ENCODE assay signal across 11 mouse cellular contexts in genomic region chr10:84143674-84144343, GRCm38 (mm10).
DNase-seq lines count a peak whose midpoint lies in the region; ATAC-seq lines count a peak whose summit lies in the region.
"Had no signal": no experiment of that assay in that cellular context is flagged by ENCODE, and none has a peak within 500 bp of the region (broad histone marks: within the 10 kb centered on the region; RNA-seq: fewer than 3 reads in every experiment).

No protein-coding gene starts in this region.

- intact Hi-C loops in heart, postnatal 36 days (cut with DNase I) = no loop called here

- WGBS in kidney, embryonic 16.5 days = 17% methylated on average over 5 of the region's 5 CpGs
- 55% methylated on average over 5 of the region's 5 CpGs for WGBS in embryonic facial prominence, embryonic 10.5 days

- H3K4me3 ChIP-seq in kidney, embryonic 16.5 days (ENCODE audit: low read length) = no peak overlapping the region
- H3K4me3 ChIP-seq in embryonic facial prominence, embryonic 10.5 days = no peak overlapping the region
- H3K4me3 ChIP-seq: hindbrain, embryonic 15.5 days; left cerebral cortex, adult 2 months had no signal

- no peak overlapping the region for H3K27ac ChIP-seq in kidney, embryonic 16.5 days (ENCODE audit: low read length)
- peak overlapping the region; percentile 35; the same call in 1 of the 2 replicates for H3K27ac ChIP-seq in embryonic facial prominence, embryonic 10.5 days (replicated peaks)
- H3K27ac ChIP-seq: hindbrain, embryonic 15.5 days; left cerebral cortex, adult 2 months had no signal

- no peak overlapping the region for H3K4me2 ChIP-seq in kidney, embryonic 16.5 days (replicated peaks; ENCODE audit: low read depth, low read length)
- H3K4me2 ChIP-seq: hindbrain, embryonic 15.5 days had no signal

- ATAC-seq in kidney, embryonic 16.5 days (ENCODE audit: low FRiP score, low TSS enrichment) = no peak; the same call in 1 of the 2 replicates
- peak; percentile 41 for ATAC-seq in megakaryocyte, adult 5-6 weeks (ENCODE audit: poor library complexity, severe bottlenecking)

- H3K27me3 ChIP-seq in kidney, embryonic 16.5 days (ENCODE audit: insufficient read depth, low read length) = no peaks in the 10 kb centered on the region
- H3K27me3 ChIP-seq in embryonic facial prominence, embryonic 10.5 days (replicated peaks; ENCODE audit: low read depth, poor library complexity, severe bottlenecking) = no peaks in the 10 kb centered on the region
- H3K27me3 ChIP-seq: hindbrain, embryonic 15.5 days had no signal

- peaks cover 10% of the 10 kb centered on the region; the same call in 1 of the 2 replicates for H3K4me1 ChIP-seq in kidney, embryonic 16.5 days (ENCODE audit: insufficient read depth, low read length)
- peaks cover 15% of the 10 kb centered on the region for H3K4me1 ChIP-seq in embryonic facial prominence, embryonic 10.5 days
- H3K4me1 ChIP-seq: hindbrain, embryonic 15.5 days had no signal

- DNase-seq in kidney, adult 11 months = peak; percentile 19
- DNase-seq in embryonic facial prominence, embryonic 10.5 days (ENCODE audit: low spot score) = peak; percentile 25
- DNase-seq in heart, postnatal 36 days = peak; percentile 26 to 33
- no peak for DNase-seq in retina, embryonic 14.5 days (ENCODE audit: low spot score)
- DNase-seq in T-cell, adult 2 months (ENCODE audit: low spot score) = no peak
- no peak for DNase-seq in layer of hippocampus, postnatal 14 days (ENCODE audit: low spot score in 2 of 2)
- DNase-seq: spleen, adult 18-20 months had no signal

- no peaks in the 10 kb centered on the region for H3K9me3 ChIP-seq in kidney, embryonic 16.5 days (ENCODE audit: low read length)
- H3K9me3 ChIP-seq in embryonic facial prominence, embryonic 10.5 days = no peaks in the 10 kb centered on the region
- H3K9me3 ChIP-seq: hindbrain, embryonic 15.5 days had no signal

- no peaks in the 10 kb centered on the region for H3K36me3 ChIP-seq in kidney, embryonic 16.5 days (ENCODE audit: insufficient read depth, low read length)
- H3K36me3 ChIP-seq in embryonic facial prominence, embryonic 10.5 days (replicated peaks) = no peaks in the 10 kb centered on the region
- H3K36me3 ChIP-seq: hindbrain, embryonic 15.5 days had no signal

- H3K9ac ChIP-seq in kidney, embryonic 16.5 days (replicated peaks; ENCODE audit: low read length) = no peak overlapping the region
- H3K9ac ChIP-seq: hindbrain, embryonic 15.5 days had no signal

Comparison
In these comparisons a context has a peak if more than half of its experiments do, and no peak if none do; other contexts are left out.
1. DNase-seq: peak in kidney, adult 11 months (single experiment), embryonic facial prominence, embryonic 10.5 days (single experiment) and heart, postnatal 36 days (2 of 2); none in retina, embryonic 14.5 days (single experiment), T-cell, adult 2 months (single experiment) and layer of hippocampus, postnatal 14 days (0 of 2).